Mouse (Mus musculus) liver, postnatal 0 days (tissue): ENCODE measurements around the gene Nub1. TPM values are rescaled to one million over a fixed set of nuclear protein-coding genes. Genes with fewer than 3 reads are reported as not detected.
A peak's percentile ranks its signal among the peaks of the same experiment; 100 is the strongest.

Source experiments
- ATAC-seq: fragments of 200-750 bp; cut with Nextera tagmentation; 2 replicates; pipeline ENCODE4 v1.8.0; 2017; ENCODE audit warnings: mild to moderate bottlenecking, moderate library complexity
- DNase-seq: peaks from one replicate; pipeline ENCODE4 v3.0.0-alpha.2; 2016
- H3K27ac ChIP-seq: fragments of 300-500 bp; sonication (generic); 2 replicates; pipeline ENCODE4 v1.5.1; 2014; ENCODE audit warnings: antibody characterized with exemption, moderate library complexity, mild to moderate bottlenecking, low read depth
- H3K27me3 ChIP-seq: fragments of 300-500 bp; sonication (generic); 2 replicates; pipeline ENCODE4 v1.6.1; 2014; ENCODE audit warnings: low read length, control low read depth, mixed read lengths; ENCODE audit not compliant: insufficient read depth
- H3K36me3 ChIP-seq: fragments of 300-500 bp; sonication (generic); replicated peaks from 2 replicates; pipeline ENCODE4 v1.6.1; 2014; ENCODE audit warnings: mild to moderate bottlenecking, control low read depth, low read length, moderate library complexity, mixed read lengths; ENCODE audit not compliant: insufficient read depth
- H3K4me1 ChIP-seq: fragments of 300-500 bp; sonication (generic); 2 replicates; pipeline ENCODE4 v1.6.1; 2014; ENCODE audit warnings: antibody characterized with exemption, mild to moderate bottlenecking, control low read depth; ENCODE audit not compliant: insufficient read depth
- H3K4me2 ChIP-seq: fragments of 300-500 bp; sonication (generic); 2 replicates; pipeline ENCODE4 v1.6.1; 2014; ENCODE audit warnings: low read depth, mild to moderate bottlenecking, low read length, moderate library complexity, mixed read lengths
- H3K4me3 ChIP-seq: fragments of 300-500 bp; sonication (generic); 2 replicates; pipeline ENCODE4 v1.5.1; 2014; ENCODE audit warnings: low read depth, low read length
- H3K9ac ChIP-seq: fragments of 300-500 bp; sonication (generic); replicated peaks from 2 replicates; pipeline ENCODE4 v1.6.1; 2014; ENCODE audit warnings: mild to moderate bottlenecking, moderate library complexity
- H3K9me3 ChIP-seq: fragments of 300-500 bp; sonication (generic); 2 replicates; pipeline ENCODE4 v1.6.1; 2016; ENCODE audit warnings: mild to moderate bottlenecking, control low read depth, low read length, mixed read lengths
- CTCF ChIP-seq: sonication (generic); IDR thresholded peaks from 2 replicates; pipeline ENCODE4 v1.5.1; 2016; ENCODE audit warnings: antibody characterized with exemption, low read depth
- EP300 ChIP-seq: IDR thresholded peaks from 2 replicates; pipeline ENCODE4 v1.6.1; 2016; ENCODE audit warnings: antibody characterized with exemption, low read depth, mild to moderate bottlenecking
- WGBS: fragments of 180-500 bp; shearing (Covaris S2); extraction: QIAGEN DNeasy Blood & Tissue Kit; methylation state at CpG from one replicate; pipeline ENCODE4 v1.1.7; 2014; ENCODE audit not compliant: insufficient replicate concordance; 5-methylcytosine and 5-hydroxymethylcytosine counted together
- polyA plus RNA-seq: library from polyadenylated mRNA; unstranded; fragments of >200 nt; fragmentation: Nextera tagmentation; extraction: Ambion mirVana; gene quantifications from 2 replicates; pipeline ENCODE4 v1.2.1, GENCODE M21; 2015

Nub1 gene
- polyA plus RNA-seq, 1 experiment from 2014 or later = 12.0 TPM

DNA sequence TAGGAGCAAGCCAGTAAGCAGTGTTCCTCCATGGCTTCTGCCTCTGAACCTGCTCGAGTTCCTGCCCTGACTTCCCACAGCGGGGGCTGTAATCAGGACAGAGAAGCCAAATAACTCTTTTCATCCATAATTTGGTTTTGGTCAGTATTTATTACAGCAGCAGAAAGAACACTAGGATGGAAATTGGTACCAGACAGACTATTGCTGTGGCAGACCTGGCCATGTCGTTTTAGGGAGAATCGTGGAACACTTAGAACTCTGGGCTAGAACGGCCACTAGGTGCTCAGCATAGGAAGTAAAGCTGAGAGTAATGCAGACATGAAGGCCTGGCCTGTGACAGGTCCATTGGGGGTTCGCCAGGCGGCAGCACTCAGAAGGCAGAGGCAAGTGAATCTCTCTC, 35.6 kb upstream of the Nub1 start:
- H3K4me1 ChIP-seq = no peaks in the 10 kb centered on the region
- no peak overlapping the region for H3K27ac ChIP-seq
- TF ChIP-seq CTCF = no peak
- no peak for TF ChIP-seq EP300
- DNase-seq (no peak), ATAC-seq (no peak)
- H3K4me3 ChIP-seq = no peak overlapping the region
- H3K36me3 ChIP-seq = no peaks in the 10 kb centered on the region
- no peaks in the 10 kb centered on the region for H3K9me3 ChIP-seq
- 68% methylated on average over 7 of the region's 7 CpGs for WGBS
- H3K4me2 ChIP-seq = no peak overlapping the region
- no peak overlapping the region for H3K9ac ChIP-seq
- H3K27me3 ChIP-seq = no peaks in the 10 kb centered on the region

GRCm38 (mm10) chr5:24651356-24651755, 34.0 kb upstream of the Nub1 start:
- TF ChIP-seq CTCF (no peak), EP300 (no peak)
- WGBS = 77% methylated on average over 6 of the region's 6 CpGs
- DNase-seq = no peak

DNA sequence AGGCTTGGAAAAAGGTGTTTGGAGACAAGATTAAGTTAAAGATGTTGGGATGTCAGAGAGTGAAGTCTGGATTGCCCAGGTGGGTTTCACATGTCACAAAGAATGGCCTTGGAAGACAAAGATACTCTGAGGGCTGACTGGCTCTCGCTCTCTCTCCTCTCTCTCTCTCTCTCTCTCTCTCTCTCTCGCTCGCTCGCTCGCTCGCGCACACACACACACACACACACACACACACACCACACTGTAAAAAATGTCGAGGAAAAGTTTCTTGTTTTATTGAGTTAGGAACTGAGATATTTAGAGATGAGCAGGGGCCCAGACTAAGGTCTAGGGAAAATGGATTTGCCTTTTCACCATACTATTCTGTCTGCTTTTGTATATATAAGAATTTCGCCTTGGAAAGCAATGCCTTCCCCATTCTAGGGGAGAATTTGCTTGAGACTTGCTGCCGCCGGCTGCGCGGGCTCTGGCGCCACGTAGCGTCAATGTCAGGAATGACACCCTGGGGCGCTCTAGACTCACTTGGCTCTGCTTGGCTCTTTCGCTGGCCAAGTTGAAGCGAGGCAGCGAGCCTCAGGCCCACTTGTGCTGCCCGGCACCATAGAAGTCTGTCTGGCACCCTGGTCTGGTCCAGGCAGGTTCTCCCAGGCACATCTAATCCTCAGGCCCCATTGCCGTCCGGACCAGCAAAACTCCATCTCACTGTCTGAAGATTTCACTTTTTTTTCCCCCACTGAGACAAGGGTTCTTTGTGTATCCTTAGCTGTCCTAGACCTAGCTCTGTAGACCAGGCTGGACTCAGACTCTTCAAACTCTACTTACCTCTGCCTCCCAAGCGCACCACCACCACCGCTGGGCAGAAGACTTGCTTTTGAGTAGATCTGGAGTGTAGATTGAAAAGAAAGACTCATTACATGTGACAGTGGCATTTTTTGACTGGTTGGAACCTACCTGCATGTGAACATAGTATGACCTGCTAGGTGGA, 33.3 kb upstream of the Nub1 start:
- no peaks in the 10 kb centered on the region for H3K4me1 ChIP-seq
- ATAC-seq (peak; percentile 29; the same call in 1 of the 2 replicates), DNase-seq (peak; percentile 81)
- H3K36me3 ChIP-seq = no peaks in the 10 kb centered on the region
- H3K27me3 ChIP-seq = no peaks in the 10 kb centered on the region
- no peak overlapping the region for H3K9ac ChIP-seq
- no peak for TF ChIP-seq EP300
- TF ChIP-seq CTCF = peak; percentile 92
- H3K9me3 ChIP-seq = no peaks in the 10 kb centered on the region
- no peak overlapping the region for H3K4me3 ChIP-seq
- 36% methylated on average over 25 of the region's 25 CpGs for WGBS
- H3K4me2 ChIP-seq = no peak overlapping the region
- no peak overlapping the region for H3K27ac ChIP-seq

More at GRCm38 (mm10) chr5:24651356-24651755, 34.0 kb upstream of the Nub1 start:
- H3K9me3 ChIP-seq = no peaks in the 10 kb centered on the region
- no peaks in the 10 kb centered on the region for H3K4me1 ChIP-seq
- no peak overlapping the region for H3K4me3 ChIP-seq
- no peak for ATAC-seq
- no peaks in the 10 kb centered on the region for H3K27me3 ChIP-seq
- no peaks in the 10 kb centered on the region for H3K36me3 ChIP-seq
- no peak overlapping the region for H3K4me2 ChIP-seq
- no peak overlapping the region for H3K9ac ChIP-seq
- H3K27ac ChIP-seq = no peak overlapping the region

DNA sequence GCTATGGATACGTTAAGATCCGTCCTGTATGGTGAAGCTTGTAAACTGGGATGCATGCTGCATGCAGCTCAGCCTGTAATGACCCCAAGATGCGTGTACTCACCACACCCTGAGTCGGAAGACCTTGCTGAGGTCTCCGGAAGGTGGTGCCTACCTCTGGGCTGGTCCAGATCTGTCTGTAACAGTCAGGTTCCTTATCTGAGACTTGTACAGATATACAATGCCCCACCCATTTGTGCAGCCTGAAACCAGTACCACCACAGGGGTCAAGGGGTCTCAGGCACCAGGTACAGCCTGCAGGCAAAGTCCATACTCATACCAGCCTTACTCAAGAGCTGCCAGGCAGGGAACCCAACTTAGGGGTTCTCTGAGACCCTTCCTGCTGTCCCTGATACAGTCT, 32.6 kb upstream of the Nub1 start:
- Histone ChIP-seq H3K27me3 (no peaks in the 10 kb centered on the region), H3K9me3 (no peaks in the 10 kb centered on the region), H3K36me3 (no peaks in the 10 kb centered on the region), H3K27ac (no peak overlapping the region), H3K4me1 (no peaks in the 10 kb centered on the region), H3K4me3 (no peak overlapping the region), H3K4me2 (no peak overlapping the region), H3K9ac (no peak overlapping the region)
- no peak for ATAC-seq
- TF ChIP-seq EP300 (no peak), CTCF (no peak)
- 68% methylated on average over 5 of the region's 5 CpGs for WGBS
- no peak for DNase-seq

DNA sequence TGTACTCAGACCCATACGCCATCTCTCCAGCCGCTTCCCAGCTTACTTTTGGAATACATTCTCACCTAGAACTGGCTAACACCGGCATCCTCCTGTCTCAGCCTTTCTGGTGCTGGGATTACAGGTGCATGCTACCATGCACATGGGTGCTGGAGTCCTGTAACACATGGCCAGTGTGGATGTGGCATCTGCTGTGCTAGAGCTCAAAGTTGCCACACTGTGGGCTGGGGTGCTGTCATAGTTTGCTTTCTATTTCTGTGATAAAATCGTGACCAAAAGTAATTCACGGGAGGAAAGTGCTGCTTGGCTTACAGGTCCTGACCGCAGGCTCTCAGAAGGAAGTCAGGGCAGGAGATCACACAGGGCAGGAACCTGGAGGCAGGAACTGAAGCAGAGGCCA, 30.8 kb upstream of the Nub1 start:
- no peak for ATAC-seq
- no peak overlapping the region for H3K9ac ChIP-seq
- TF ChIP-seq EP300 = no peak
- no peak for TF ChIP-seq CTCF
- no peaks in the 10 kb centered on the region for H3K9me3 ChIP-seq
- H3K27me3 ChIP-seq = no peaks in the 10 kb centered on the region
- H3K27ac ChIP-seq = no peak overlapping the region
- H3K36me3 ChIP-seq = no peaks in the 10 kb centered on the region
- no peaks in the 10 kb centered on the region for H3K4me1 ChIP-seq
- WGBS = 71% methylated on average over 6 of the region's 6 CpGs
- H3K4me3 ChIP-seq = no peak overlapping the region
- DNase-seq = no peak
- no peak overlapping the region for H3K4me2 ChIP-seq

DNA sequence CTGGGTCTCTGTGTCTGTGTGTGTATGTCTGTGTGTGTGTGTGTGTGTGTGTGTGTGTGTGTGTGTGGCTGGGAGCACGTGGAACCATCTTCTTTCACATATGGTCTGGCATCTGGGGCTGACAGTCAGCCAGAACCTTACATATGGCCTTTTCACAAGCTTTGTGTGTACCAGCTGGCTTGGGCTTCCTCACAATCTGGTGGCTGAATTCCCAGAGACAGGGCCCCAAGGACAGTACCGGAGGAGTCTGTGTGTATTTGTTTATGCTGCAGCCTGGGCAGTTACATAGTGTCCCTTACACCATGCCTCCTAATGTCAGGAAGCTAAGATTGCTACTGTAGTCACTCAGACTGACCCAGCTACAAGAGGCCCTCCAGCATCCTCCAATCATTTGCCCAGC, 28.2 kb upstream of the Nub1 start:
- Histone ChIP-seq H3K27me3 (no peaks in the 10 kb centered on the region), H3K9me3 (no peaks in the 10 kb centered on the region), H3K9ac (no peak overlapping the region), H3K36me3 (no peaks in the 10 kb centered on the region), H3K4me2 (no peak overlapping the region), H3K4me3 (no peak overlapping the region), H3K4me1 (no peaks in the 10 kb centered on the region), H3K27ac (no peak overlapping the region)
- TF ChIP-seq EP300 (no peak), CTCF (no peak)
- WGBS = 49% methylated on average over 2 of the region's 2 CpGs
- ATAC-seq (no peak), DNase-seq (no peak)
